Mouse (Mus musculus): ENCODE data around the gene Fanca. TPM values are rescaled to one million over a fixed set of nuclear protein-coding genes. Genes with fewer than 3 reads are reported as not detected.

Fanca gene
- polyA plus RNA-seq, 1 experiment from 2014 or later = 14.0 TPM

GRCm38 (mm10) chr8:123342253-123342652, 23.9 kb upstream of the Fanca start:
- peaks cover 13% of the 10 kb centered on the region for H3K36me3 ChIP-seq
- no peaks in the 10 kb centered on the region for H3K27me3 ChIP-seq
- no peaks in the 10 kb centered on the region for H3K9me3 ChIP-seq
- no peak for ATAC-seq
- H3K4me3 ChIP-seq (replicated peaks) = no peak overlapping the region
- no peaks in the 10 kb centered on the region; the same call in 1 of the 2 replicates for H3K4me1 ChIP-seq (replicated peaks)
- H3K9ac ChIP-seq (replicated peaks) = no peak overlapping the region
- WGBS = 89% methylated on average over 8 of the region's 8 CpGs
- no peak overlapping the region for H3K4me2 ChIP-seq (replicated peaks)
- H3K27ac ChIP-seq = no peak overlapping the region

GRCm38 (mm10) chr8:123341040-123342015, 23.0 kb upstream of the Fanca start:
- no peak overlapping the region for H3K9ac ChIP-seq (replicated peaks)
- 92% methylated on average over 27 of the region's 27 CpGs for WGBS
- H3K4me2 ChIP-seq (replicated peaks) = no peak overlapping the region
- H3K36me3 ChIP-seq = peaks cover 13% of the 10 kb centered on the region
- no peaks in the 10 kb centered on the region; the same call in 1 of the 2 replicates for H3K4me1 ChIP-seq (replicated peaks)
- no peak overlapping the region for H3K4me3 ChIP-seq (replicated peaks)
- ATAC-seq = no peak
- no peaks in the 10 kb centered on the region for H3K27me3 ChIP-seq
- no peaks in the 10 kb centered on the region for H3K9me3 ChIP-seq
- no peak overlapping the region for H3K27ac ChIP-seq

- Histone ChIP-seq H3K9me3 (no peaks in the 10 kb centered on the region), H3K27ac (no peak overlapping the region), H3K9ac (replicated peaks) (no peak overlapping the region), H3K27me3 (no peaks in the 10 kb centered on the region), H3K4me2 (replicated peaks) (no peak overlapping the region), H3K4me1 (replicated peaks) (peaks cover 6% of the 10 kb centered on the region), H3K36me3 (peaks cover 13% of the 10 kb centered on the region), H3K4me3 (replicated peaks) (no peak overlapping the region)
- WGBS = 97% methylated on average over 4 of the region's 4 CpGs
- ATAC-seq = no peak
Measured at GRCm38 (mm10) chr8:123340071-123340470, 21.7 kb upstream of the Fanca start.

GRCm38 (mm10) chr8:123337475-123337874, 19.1 kb upstream of the Fanca start:
- H3K27me3 ChIP-seq = no peaks in the 10 kb centered on the region
- no peak for ATAC-seq
- 87% methylated on average over 3 of the region's 3 CpGs for WGBS
- H3K9me3 ChIP-seq = no peaks in the 10 kb centered on the region
- no peak overlapping the region for H3K27ac ChIP-seq
- peaks cover 24% of the 10 kb centered on the region for H3K4me1 ChIP-seq (replicated peaks)
- no peak overlapping the region for H3K4me3 ChIP-seq (replicated peaks)
- H3K4me2 ChIP-seq (replicated peaks) = no peak overlapping the region
- H3K9ac ChIP-seq (replicated peaks) = no peak overlapping the region
- peaks cover 13% of the 10 kb centered on the region for H3K36me3 ChIP-seq

- no peaks in the 10 kb centered on the region; the same call in 1 of the 2 replicates for H3K36me3 ChIP-seq
- no peaks in the 10 kb centered on the region for H3K27me3 ChIP-seq
- H3K4me3 ChIP-seq (replicated peaks) = peak overlapping the region; percentile 88
- ATAC-seq = no peak
- H3K4me1 ChIP-seq (replicated peaks) = peaks cover 35% of the 10 kb centered on the region
- H3K9me3 ChIP-seq = no peaks in the 10 kb centered on the region
- H3K4me2 ChIP-seq (replicated peaks) = peak overlapping the region; percentile 84
- H3K27ac ChIP-seq = peak overlapping the region; percentile 95
- 0% methylated on average over 1 of the region's 1 CpGs for WGBS
- H3K9ac ChIP-seq (replicated peaks) = peak overlapping the region; percentile 95
Measured at GRCm38 (mm10) chr8:123334467-123334866, 16.1 kb upstream of the Fanca start.

GRCm38 (mm10) chr8:123333864-123334263, 15.5 kb upstream of the Fanca start:
- H3K36me3 ChIP-seq = no peaks in the 10 kb centered on the region; the same call in 1 of the 2 replicates
- no peaks in the 10 kb centered on the region for H3K27me3 ChIP-seq
- H3K4me1 ChIP-seq (replicated peaks) = peaks cover 35% of the 10 kb centered on the region
- H3K4me2 ChIP-seq (replicated peaks) = peak overlapping the region; percentile 84
- ATAC-seq = no peak
- H3K27ac ChIP-seq = peak overlapping the region; percentile 95
- 4% methylated on average over 7 of the region's 7 CpGs for WGBS
- peak overlapping the region; percentile 95 for H3K9ac ChIP-seq (replicated peaks)
- peak overlapping the region; percentile 88 for H3K4me3 ChIP-seq (replicated peaks)
- H3K9me3 ChIP-seq = no peaks in the 10 kb centered on the region

GRCm38 (mm10) chr8:123333091-123333587, 14.8 kb upstream of the Fanca start:
- peaks cover 35% of the 10 kb centered on the region for H3K4me1 ChIP-seq (replicated peaks)
- H3K4me2 ChIP-seq (replicated peaks) = peak overlapping the region; percentile 84
- peak overlapping the region; percentile 95 for H3K27ac ChIP-seq
- H3K9ac ChIP-seq (replicated peaks) = peak overlapping the region; percentile 95
- ATAC-seq = peak; percentile 57
- H3K27me3 ChIP-seq = no peaks in the 10 kb centered on the region
- no peaks in the 10 kb centered on the region; the same call in 1 of the 2 replicates for H3K36me3 ChIP-seq
- peak overlapping the region; percentile 88 for H3K4me3 ChIP-seq (replicated peaks)
- H3K9me3 ChIP-seq = no peaks in the 10 kb centered on the region
- 2% methylated on average over 17 of the region's 21 CpGs for WGBS

GRCm38 (mm10) chr8:123332262-123333090, 14.1 kb upstream of the Fanca start, which contains the start of gene Spire2:
Gene Spire2, plus strand, starts transcription at chr8:123332713.
- peak within 1 kb of the TSS; percentile 95 for H3K9ac ChIP-seq (replicated peaks)
- H3K27me3 ChIP-seq = no peaks in the 10 kb centered on the region
- no peaks in the 10 kb centered on the region; the same call in 1 of the 2 replicates for H3K36me3 ChIP-seq
- H3K9me3 ChIP-seq = no peaks in the 10 kb centered on the region
- peak within 1 kb of the TSS; percentile 88 for H3K4me3 ChIP-seq (replicated peaks)
- peak within 1 kb of the TSS; percentile 84 for H3K4me2 ChIP-seq (replicated peaks)
- peak within 1 kb of the TSS; percentile 95 for H3K27ac ChIP-seq
- peak; percentile 86 for ATAC-seq
- under 1% methylated on average over 68 of the region's 85 CpGs for WGBS
- H3K4me1 ChIP-seq (replicated peaks) = peaks cover 35% of the 10 kb centered on the region

- peak; percentile 31 for ATAC-seq
- H3K9ac ChIP-seq (replicated peaks) = peak overlapping the region; percentile 95
- H3K27me3 ChIP-seq = no peaks in the 10 kb centered on the region
- H3K4me1 ChIP-seq (replicated peaks) = peaks cover 35% of the 10 kb centered on the region
- H3K27ac ChIP-seq = peak overlapping the region; percentile 95
- H3K4me2 ChIP-seq (replicated peaks) = peak overlapping the region; percentile 84
- peak overlapping the region; percentile 88 for H3K4me3 ChIP-seq (replicated peaks)
- no peaks in the 10 kb centered on the region for H3K9me3 ChIP-seq
- no peaks in the 10 kb centered on the region for H3K36me3 ChIP-seq
- WGBS = 33% methylated on average over 8 of the region's 8 CpGs
Measured at GRCm38 (mm10) chr8:123331810-123332209, 13.4 kb upstream of the Fanca start.

- H3K27ac ChIP-seq = peak overlapping the region; percentile 95
- H3K4me1 ChIP-seq (replicated peaks) = peaks cover 35% of the 10 kb centered on the region
- no peak overlapping the region for H3K9ac ChIP-seq (replicated peaks)
- ATAC-seq = no peak
- H3K9me3 ChIP-seq = no peaks in the 10 kb centered on the region
- 84% methylated on average over 2 of the region's 2 CpGs for WGBS
- no peaks in the 10 kb centered on the region for H3K36me3 ChIP-seq
- H3K4me2 ChIP-seq (replicated peaks) = peak overlapping the region; percentile 84
- H3K27me3 ChIP-seq = no peaks in the 10 kb centered on the region
- H3K4me3 ChIP-seq (replicated peaks) = peak overlapping the region; percentile 88; the same call in 1 of the 2 replicates
Measured at GRCm38 (mm10) chr8:123331301-123331700, 12.9 kb upstream of the Fanca start.

GRCm38 (mm10) chr8:123330701-123331100, 12.3 kb upstream of the Fanca start:
- Histone ChIP-seq H3K27ac (no peak overlapping the region), H3K9me3 (no peaks in the 10 kb centered on the region), H3K4me3 (replicated peaks) (no peak overlapping the region), H3K4me2 (replicated peaks) (no peak overlapping the region), H3K9ac (replicated peaks) (no peak overlapping the region), H3K27me3 (no peaks in the 10 kb centered on the region), H3K36me3 (no peaks in the 10 kb centered on the region), H3K4me1 (replicated peaks) (peaks cover 35% of the 10 kb centered on the region)
- WGBS = 87% methylated on average over 6 of the region's 6 CpGs
- ATAC-seq = no peak

Data from midbrain, embryonic 13.5 days (tissue).